Mouse (Mus musculus) brain, embryonic 14.5 days (tissue): ENCODE results near the gene Cdhr5.

Experiments
- CTCF ChIP-seq: fragments of 200-500 bp; IDR thresholded peaks from 2 replicates; pipeline ENCODE4 v1.5.1; 2012; ENCODE audit warnings: inconsistent platforms, mild to moderate bottlenecking, moderate library complexity, borderline replicate concordance; ENCODE audit not compliant: insufficient read depth, insufficient read length; ENCODE audit errors: extremely low read depth
- POLR2A ChIP-seq: fragments of 200-500 bp; IDR thresholded peaks from 2 replicates; pipeline ENCODE4 v1.6.1; 2012; ENCODE audit warnings: mild to moderate bottlenecking, inconsistent platforms, borderline replicate concordance; ENCODE audit not compliant: poor library complexity, insufficient read depth, insufficient read length, severe bottlenecking; ENCODE audit errors: extremely low read depth

GRCm38 (mm10) chr7:141219558-141220099 lies 57.0 kb downstream of the Cdhr5 start:
- TF ChIP-seq CTCF (no peak), POLR2A (no peak)
